Mouse (Mus musculus) B cell, adult 67 days (primary cell): Measurements from ENCODE around the gene Tmprss15. TPM values are rescaled to one million over a fixed set of nuclear protein-coding genes. Genes with fewer than 3 reads are reported as not detected.

Experiments used
- total RNA-seq, 2 experiments: library from RNA; stranded (reverse); gene quantifications; 4 replicates each; pipeline ENCODE4 v1.2.4; 2023

Tmprss15 gene
- not detected for total RNA-seq

GRCm38 (mm10) chr16:79090997-79091396 lies at the start of gene Tmprss15:
Gene Tmprss15, minus strand, starts transcription at chr16:79091097.

DNA sequence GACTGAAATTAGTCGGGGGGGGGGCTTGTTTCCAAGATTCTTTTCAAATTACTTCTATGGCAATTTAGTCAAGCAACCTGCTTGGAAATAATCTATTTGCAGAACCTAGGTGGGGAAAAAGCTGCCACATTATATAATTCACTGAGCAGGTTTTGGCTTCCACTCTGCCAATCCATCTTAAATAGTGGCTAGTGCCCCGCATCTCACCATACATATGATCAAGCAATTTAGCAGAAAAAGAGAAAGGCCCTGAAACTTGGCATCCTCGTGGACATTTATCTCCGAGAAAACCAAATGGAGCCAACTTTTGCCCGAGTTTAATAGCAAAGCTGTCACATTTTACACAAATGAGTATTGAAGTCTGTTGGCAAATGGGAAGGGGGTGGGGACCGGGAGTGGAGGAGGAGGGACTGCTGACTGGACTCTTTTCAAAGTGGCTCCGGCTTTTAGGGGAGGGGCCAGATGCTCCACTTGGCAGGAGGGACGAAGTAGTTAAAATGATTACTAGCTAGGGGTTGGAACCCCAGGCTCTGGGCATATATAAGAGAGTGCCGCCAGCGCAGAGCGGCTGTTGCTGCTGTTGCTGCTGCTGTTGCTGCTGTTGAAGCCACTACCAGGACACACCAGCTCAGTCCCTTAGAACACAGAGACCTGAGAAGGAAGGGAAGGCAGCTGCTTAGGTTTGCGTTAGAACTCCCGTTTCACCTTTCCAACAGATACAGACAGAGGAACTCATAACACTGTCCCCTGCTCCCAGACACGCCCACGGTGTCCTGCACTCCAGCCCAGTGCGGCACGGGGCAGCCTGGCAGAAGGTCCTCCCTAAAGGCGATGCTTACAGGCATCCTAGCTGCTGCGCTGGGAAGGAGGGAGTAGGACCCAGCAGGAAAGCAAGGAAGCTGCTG lies 160.3 kb downstream of the Tmprss15 start, which contains the start of gene Chodl:
Gene Chodl, plus strand, starts transcription at position 567 of the 905 bp plus-strand sequence.

Other genes with a start within 250 kb of the Tmprss15 start
- gene Chodl, start 160.1 kb downstream of the Tmprss15 start, total RNA-seq: not detected